Mouse (Mus musculus) embryonic facial prominence, embryonic 15.5 days (tissue): ENCODE data around the gene Cyb561. TPM values are rescaled to one million over a fixed set of nuclear protein-coding genes. Genes with fewer than 3 reads are reported as not detected.

Experiments used
- ATAC-seq: fragments of 200-750 bp; cut with Nextera tagmentation; 2 replicates; pipeline ENCODE4 v1.8.0; 2017; ENCODE audit warnings: low read depth, moderate TSS enrichment; ENCODE audit not compliant: insufficient number of reproducible peaks, low FRiP score, low TSS enrichment
- H3K27ac ChIP-seq: fragments of 300-500 bp; sonication (generic); replicated peaks from 2 replicates; pipeline ENCODE4 v1.5.1; 2015; ENCODE audit warnings: mild to moderate bottlenecking, inconsistent platforms
- H3K27me3 ChIP-seq: fragments of 300-500 bp; sonication (generic); 2 replicates; pipeline ENCODE4 v1.6.1; 2015; ENCODE audit warnings: inconsistent platforms
- H3K36me3 ChIP-seq: fragments of 300-500 bp; sonication (generic); 2 replicates; pipeline ENCODE4 v1.6.1; 2015; ENCODE audit warnings: mild to moderate bottlenecking, inconsistent platforms
- H3K4me1 ChIP-seq: fragments of 300-500 bp; sonication (generic); 2 replicates; pipeline ENCODE4 v1.6.1; 2015; ENCODE audit warnings: inconsistent platforms
- H3K4me2 ChIP-seq: fragments of 300-500 bp; sonication (generic); replicated peaks from 2 replicates; pipeline ENCODE4 v1.6.1; 2015; ENCODE audit warnings: mild to moderate bottlenecking, inconsistent platforms
- H3K4me3 ChIP-seq: fragments of 300-500 bp; sonication (generic); replicated peaks from 2 replicates; pipeline ENCODE4 v1.5.1; 2015; ENCODE audit warnings: mild to moderate bottlenecking, inconsistent platforms
- H3K9ac ChIP-seq: fragments of 300-500 bp; sonication (generic); 2 replicates; pipeline ENCODE4 v1.6.1; 2015; ENCODE audit warnings: inconsistent platforms
- H3K9me3 ChIP-seq: fragments of 300-500 bp; sonication (generic); replicated peaks from 2 replicates; pipeline ENCODE4 v1.6.1; 2016; ENCODE audit warnings: inconsistent platforms
- WGBS: fragments of 180-500 bp; shearing (Covaris S2); methylation state at CpG from one replicate; pipeline ENCODE4 v1.1.7; 2015; 5-methylcytosine and 5-hydroxymethylcytosine counted together
- polyA plus RNA-seq: library from polyadenylated mRNA; unstranded; fragments of >200 nt; fragmentation: Nextera tagmentation; extraction: Ambion mirVana; gene quantifications from 2 replicates; pipeline ENCODE4 v1.2.1, GENCODE M21; 2015

Cyb561 gene
- polyA plus RNA-seq, 1 experiment from 2014 or later, result 34.6 TPM

- Histone ChIP-seq H3K4me1 (peaks cover 8% of the 10 kb centered on the region; the same call in 1 of the 2 replicates), H3K9me3 (no peaks in the 10 kb centered on the region), H3K9ac (no peak overlapping the region), H3K4me2 (no peak overlapping the region), H3K27ac (no peak overlapping the region), H3K27me3 (no peaks in the 10 kb centered on the region), H3K36me3 (no peaks in the 10 kb centered on the region), H3K4me3 (no peak overlapping the region)
- 86% methylated on average over 3 of the region's 3 CpGs for WGBS
- no peak for ATAC-seq
These were observed 16.2 kb downstream of the Cyb561 start for GRCm38 (mm10) chr11:105936974-105937373.

- no peak overlapping the region for H3K27ac ChIP-seq
- WGBS, result 84% methylated on average over 6 of the region's 6 CpGs
- H3K9ac ChIP-seq, result 0 out of 2 replicates have a peak overlapping the region, but pooled peaks have one; percentile 15
- no peaks in the 10 kb centered on the region for H3K27me3 ChIP-seq
- no peak overlapping the region for H3K4me3 ChIP-seq
- no peaks in the 10 kb centered on the region for H3K9me3 ChIP-seq
- H3K4me2 ChIP-seq, result no peak overlapping the region
- no peak for ATAC-seq
- no peaks in the 10 kb centered on the region for H3K36me3 ChIP-seq
- peaks cover 8% of the 10 kb centered on the region; the same call in 1 of the 2 replicates for H3K4me1 ChIP-seq
These were observed 16.9 kb downstream of the Cyb561 start for GRCm38 (mm10) chr11:105936200-105936599.

GRCm38 (mm10) chr11:105935496-105935895 lies 17.6 kb downstream of the Cyb561 start:
- WGBS, result 85% methylated on average over 8 of the region's 8 CpGs
- Histone ChIP-seq H3K27me3 (no peaks in the 10 kb centered on the region), H3K27ac (no peak overlapping the region), H3K4me3 (no peak overlapping the region), H3K9ac (no peak overlapping the region), H3K4me2 (no peak overlapping the region), H3K4me1 (peaks cover 8% of the 10 kb centered on the region; the same call in 1 of the 2 replicates), H3K9me3 (no peaks in the 10 kb centered on the region), H3K36me3 (no peaks in the 10 kb centered on the region)
- no peak for ATAC-seq

GRCm38 (mm10) chr11:105934816-105935215 lies 18.3 kb downstream of the Cyb561 start:
- H3K27ac ChIP-seq, result no peak overlapping the region; the same call in 1 of the 2 replicates
- no peaks in the 10 kb centered on the region for H3K36me3 ChIP-seq
- H3K9ac ChIP-seq, result no peak overlapping the region
- H3K4me1 ChIP-seq, result peaks cover 8% of the 10 kb centered on the region; the same call in 1 of the 2 replicates
- H3K4me3 ChIP-seq, result no peak overlapping the region
- H3K27me3 ChIP-seq, result no peaks in the 10 kb centered on the region
- no peaks in the 10 kb centered on the region for H3K9me3 ChIP-seq
- H3K4me2 ChIP-seq, result no peak overlapping the region
- no peak; the same call in 1 of the 2 replicates for ATAC-seq
- WGBS, result 45% methylated on average over 6 of the region's 6 CpGs

- H3K36me3 ChIP-seq, result no peaks in the 10 kb centered on the region
- WGBS, result 59% methylated on average over 5 of the region's 5 CpGs
- no peak for ATAC-seq
- no peaks in the 10 kb centered on the region for H3K9me3 ChIP-seq
- no peak overlapping the region for H3K4me2 ChIP-seq
- no peak overlapping the region for H3K4me3 ChIP-seq
- H3K27ac ChIP-seq, result no peak overlapping the region
- no peak overlapping the region for H3K9ac ChIP-seq
- peaks cover 8% of the 10 kb centered on the region; the same call in 1 of the 2 replicates for H3K4me1 ChIP-seq
- no peaks in the 10 kb centered on the region for H3K27me3 ChIP-seq
These were observed 18.8 kb downstream of the Cyb561 start for GRCm38 (mm10) chr11:105934303-105934711.

GRCm38 (mm10) chr11:105933746-105934145 lies 19.4 kb downstream of the Cyb561 start:
- WGBS, result 76% methylated on average over 8 of the region's 8 CpGs
- Histone ChIP-seq H3K9ac (no peak overlapping the region), H3K36me3 (no peaks in the 10 kb centered on the region), H3K27me3 (no peaks in the 10 kb centered on the region), H3K9me3 (no peaks in the 10 kb centered on the region), H3K4me3 (no peak overlapping the region), H3K27ac (no peak overlapping the region), H3K4me1 (peaks cover 8% of the 10 kb centered on the region; the same call in 1 of the 2 replicates), H3K4me2 (no peak overlapping the region)
- no peak for ATAC-seq

- Histone ChIP-seq H3K9me3 (no peaks in the 10 kb centered on the region), H3K4me2 (no peak overlapping the region), H3K4me3 (no peak overlapping the region), H3K27me3 (no peaks in the 10 kb centered on the region), H3K9ac (no peak overlapping the region), H3K27ac (no peak overlapping the region), H3K36me3 (no peaks in the 10 kb centered on the region), H3K4me1 (peaks cover 11% of the 10 kb centered on the region)
- ATAC-seq, result no peak
- WGBS, result 71% methylated on average over 3 of the region's 3 CpGs
These were observed 21.8 kb downstream of the Cyb561 start for GRCm38 (mm10) chr11:105931380-105931779.

- Histone ChIP-seq H3K9me3 (no peaks in the 10 kb centered on the region), H3K4me3 (no peak overlapping the region), H3K9ac (no peak overlapping the region), H3K4me2 (no peak overlapping the region), H3K36me3 (peaks cover 8% of the 10 kb centered on the region; the same call in 1 of the 2 replicates), H3K27ac (no peak overlapping the region), H3K4me1 (peaks cover 3% of the 10 kb centered on the region; the same call in 1 of the 2 replicates), H3K27me3 (no peaks in the 10 kb centered on the region)
- 70% methylated on average over 5 of the region's 5 CpGs for WGBS
- no peak for ATAC-seq
These were observed 25.0 kb downstream of the Cyb561 start for GRCm38 (mm10) chr11:105928171-105928570.

GRCm38 (mm10) chr11:105927065-105928030 lies 25.8 kb downstream of the Cyb561 start:
- no peak overlapping the region for H3K27ac ChIP-seq
- no peaks in the 10 kb centered on the region for H3K9me3 ChIP-seq
- H3K36me3 ChIP-seq, result peaks cover 16% of the 10 kb centered on the region
- no peak overlapping the region for H3K4me3 ChIP-seq
- no peaks in the 10 kb centered on the region for H3K27me3 ChIP-seq
- no peak for ATAC-seq
- peaks cover 3% of the 10 kb centered on the region; the same call in 1 of the 2 replicates for H3K4me1 ChIP-seq
- no peak overlapping the region for H3K4me2 ChIP-seq
- WGBS, result 50% methylated on average over 14 of the region's 14 CpGs
- no peak overlapping the region for H3K9ac ChIP-seq

GRCm38 (mm10) chr11:105922769-105923663 lies 30.1 kb downstream of the Cyb561 start:
- H3K9ac ChIP-seq, result no peak overlapping the region
- no peaks in the 10 kb centered on the region for H3K9me3 ChIP-seq
- H3K27ac ChIP-seq, result no peak overlapping the region
- H3K27me3 ChIP-seq, result no peaks in the 10 kb centered on the region
- WGBS, result 89% methylated on average over 20 of the region's 20 CpGs
- H3K4me1 ChIP-seq, result peaks cover 3% of the 10 kb centered on the region; the same call in 1 of the 2 replicates
- ATAC-seq, result no peak
- H3K4me2 ChIP-seq, result no peak overlapping the region
- no peak overlapping the region for H3K4me3 ChIP-seq
- peaks cover 36% of the 10 kb centered on the region for H3K36me3 ChIP-seq

GRCm38 (mm10) chr11:105921275-105921674 lies 31.9 kb downstream of the Cyb561 start:
- Histone ChIP-seq H3K4me3 (no peak overlapping the region), H3K27me3 (no peaks in the 10 kb centered on the region), H3K9ac (no peak overlapping the region), H3K27ac (no peak overlapping the region), H3K4me2 (no peak overlapping the region), H3K36me3 (peaks cover 53% of the 10 kb centered on the region), H3K4me1 (no peaks in the 10 kb centered on the region), H3K9me3 (no peaks in the 10 kb centered on the region)
- 91% methylated on average over 5 of the region's 5 CpGs for WGBS
- no peak for ATAC-seq
